Mouse (Mus musculus) adrenal gland, postnatal 14 days (tissue): ENCODE results near the gene Nadk. TPM values are rescaled to one million over a fixed set of nuclear protein-coding genes. Genes with fewer than 3 reads are reported as not detected.
"Not testable (repeated sequence)": the region's sequence is repeated elsewhere in the genome, so short reads cannot be mapped to it uniquely, and the experiment has no call there.

Source experiments
- DNase-seq: peaks from one replicate; pipeline ENCODE4 v3.0.0; 2021; ENCODE audit warnings: mixed read lengths
- total RNA-seq: library from RNA; stranded (reverse); gene quantifications from 2 replicates; pipeline ENCODE4 v1.2.3, GENCODE M21; 2021

Nadk gene
- total RNA-seq, 1 experiment from 2014 or later, result 214 TPM

DNA sequence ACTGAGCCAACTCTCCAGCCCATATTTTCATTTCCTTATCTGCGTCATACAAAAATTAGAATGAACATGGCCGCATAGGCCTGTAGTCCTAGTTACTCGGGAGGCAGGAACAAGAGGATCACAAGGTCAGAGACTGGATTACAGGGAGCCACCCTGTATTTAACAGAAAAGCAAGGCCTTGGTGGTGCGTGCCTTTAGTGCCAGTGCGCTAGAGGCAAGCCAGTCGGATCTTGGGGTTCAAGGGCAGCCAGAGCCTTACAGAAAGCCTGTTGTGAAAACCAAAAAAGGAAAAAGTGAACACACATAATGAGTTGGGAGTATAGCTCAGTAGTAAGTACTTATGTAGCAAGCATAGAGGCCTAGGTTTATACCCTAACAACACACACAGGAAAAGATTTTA, 7.6 kb downstream of the Nadk start:
- peak; percentile 61 for DNase-seq

DNA sequence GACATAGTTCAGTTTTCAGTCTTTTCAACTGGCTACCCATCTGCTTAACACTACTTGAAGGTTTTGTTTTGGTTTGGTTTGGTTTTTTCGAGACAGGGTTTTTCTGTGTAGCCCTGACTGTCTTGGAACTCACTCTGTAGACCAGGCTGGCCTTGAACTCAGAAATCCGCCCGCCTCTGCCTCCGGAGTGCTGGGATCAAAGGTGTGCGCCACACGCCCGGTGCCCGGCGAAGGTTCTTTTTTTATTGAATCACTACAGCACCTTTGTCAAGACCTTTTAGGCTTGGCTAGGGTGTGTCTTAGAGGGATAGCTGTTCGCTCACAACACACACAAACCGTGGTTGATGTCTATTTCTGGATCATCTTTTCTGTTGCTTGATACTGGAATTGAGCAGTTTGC, 8.1 kb downstream of the Nadk start:
- DNase-seq, result not testable (repeated sequence)

DNA sequence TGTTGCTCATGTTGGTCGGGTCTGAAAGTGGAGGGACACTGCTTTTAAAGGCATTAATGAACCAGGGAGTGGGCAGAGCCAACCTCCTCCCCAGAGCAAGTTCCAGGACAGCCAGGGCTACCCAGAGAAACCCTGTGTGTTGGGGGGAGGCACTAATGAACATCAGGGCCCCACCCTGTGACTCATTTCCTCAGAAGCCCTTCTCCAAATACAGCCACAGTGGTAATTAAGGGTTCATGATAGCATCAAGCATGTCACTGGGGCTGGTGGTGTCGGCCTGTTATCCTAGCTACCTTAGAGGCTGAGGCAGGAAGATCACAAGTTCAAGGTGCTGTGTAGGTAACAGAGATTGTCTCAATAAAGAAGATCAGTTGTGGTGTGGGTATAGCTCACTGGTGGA, 9.3 kb downstream of the Nadk start:
- no peak for DNase-seq

DNA sequence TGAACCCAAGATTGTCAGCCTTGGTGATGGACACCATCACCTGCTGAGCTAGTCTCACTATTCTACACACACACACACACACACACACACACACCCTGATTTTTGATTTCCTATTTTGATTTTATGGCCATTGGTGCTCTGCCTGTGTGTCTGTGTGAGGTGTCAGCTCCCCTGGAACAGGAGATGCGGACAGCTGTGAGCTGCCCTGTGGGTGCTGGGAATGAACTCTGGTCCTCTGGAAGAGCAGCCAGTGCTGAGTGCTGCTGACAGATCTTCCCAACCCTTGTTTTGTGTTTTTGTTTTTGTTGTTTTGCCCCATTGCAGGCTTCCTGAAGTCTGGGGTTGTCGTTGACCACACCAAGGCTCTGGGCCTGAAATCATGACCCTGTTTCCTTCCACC, 11.0 kb downstream of the Nadk start:
- DNase-seq, result no peak

DNA sequence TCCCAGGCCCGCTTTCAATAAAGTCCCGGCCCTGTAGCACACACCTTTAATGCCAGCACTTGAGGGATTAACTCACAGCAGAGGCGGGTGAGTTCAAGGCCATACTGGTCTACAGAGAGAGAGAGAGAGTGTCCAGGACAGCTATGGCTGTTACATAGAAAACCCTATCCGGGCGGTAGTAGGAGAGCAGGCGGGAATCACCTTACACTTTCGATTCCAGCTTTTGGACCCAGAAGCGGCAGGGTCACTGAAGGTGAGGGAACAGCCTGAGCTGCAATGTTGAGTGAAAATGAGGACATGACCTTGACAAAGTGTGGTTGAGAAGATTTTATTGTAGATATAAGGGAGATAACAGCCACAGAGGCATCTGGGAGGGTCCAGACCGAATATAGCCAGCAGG, 11.7 kb downstream of the Nadk start:
- peak; percentile 48 for DNase-seq

DNA sequence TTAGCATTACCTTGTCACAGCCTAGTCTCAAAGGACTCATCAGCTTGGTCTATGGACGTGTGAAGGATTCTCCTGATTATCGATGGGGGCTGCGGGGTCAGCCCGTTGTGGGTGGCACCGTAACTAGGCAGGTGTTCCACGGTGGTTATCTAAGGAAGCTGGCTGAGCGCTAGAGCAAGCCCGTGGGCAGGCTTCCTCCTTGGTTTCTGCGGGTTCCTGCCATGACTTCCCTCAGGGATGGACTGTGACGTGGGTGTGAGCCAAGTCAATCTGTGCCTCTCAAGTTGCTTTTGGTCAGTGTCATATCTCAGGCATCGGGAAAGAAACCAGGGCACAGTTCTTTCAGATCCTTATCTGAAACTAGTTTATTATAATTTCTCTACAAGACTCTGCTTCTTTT, 12.8 kb downstream of the Nadk start:
- no peak for DNase-seq

DNA sequence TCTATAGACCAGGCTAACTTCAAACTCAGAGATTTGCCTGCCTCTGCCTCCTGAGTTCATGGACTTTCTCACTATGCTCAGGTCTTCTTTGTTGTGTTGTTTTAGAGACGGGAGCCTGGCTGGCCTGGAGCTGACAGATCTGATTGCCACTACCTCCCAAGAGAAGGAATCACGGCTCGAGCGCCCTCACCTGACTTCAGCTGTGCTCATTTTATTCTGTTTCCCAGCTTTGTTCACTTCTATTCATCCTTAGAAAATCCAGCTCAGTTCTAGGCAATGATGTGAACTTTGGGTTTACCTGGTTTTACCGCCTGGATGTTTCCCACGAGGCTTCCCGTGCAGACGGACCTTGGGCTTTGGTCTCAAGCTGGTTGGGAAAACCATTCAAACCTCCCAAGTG, 13.3 kb downstream of the Nadk start:
- DNase-seq, result no peak

DNA sequence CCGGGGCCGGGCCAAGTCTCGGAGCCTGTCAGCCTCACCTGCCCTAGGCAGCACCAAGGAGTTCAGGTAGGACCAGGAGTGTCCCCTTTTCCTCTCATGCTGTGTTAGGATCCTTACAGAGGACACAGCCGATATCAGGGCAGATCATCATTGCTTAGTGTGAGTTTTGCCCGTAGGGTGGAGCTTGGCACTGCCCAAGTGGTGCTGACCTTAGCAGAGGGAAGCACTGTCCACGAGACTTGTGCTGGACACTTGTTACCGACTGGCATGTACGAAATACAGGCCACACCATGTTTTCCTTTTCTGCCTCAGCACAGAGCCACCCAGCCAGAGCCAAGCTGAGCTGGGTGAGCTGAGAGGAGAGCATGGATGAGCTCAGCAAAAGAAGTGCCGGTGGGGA, 15.0 kb downstream of the Nadk start:
- peak; percentile 73 for DNase-seq

DNA sequence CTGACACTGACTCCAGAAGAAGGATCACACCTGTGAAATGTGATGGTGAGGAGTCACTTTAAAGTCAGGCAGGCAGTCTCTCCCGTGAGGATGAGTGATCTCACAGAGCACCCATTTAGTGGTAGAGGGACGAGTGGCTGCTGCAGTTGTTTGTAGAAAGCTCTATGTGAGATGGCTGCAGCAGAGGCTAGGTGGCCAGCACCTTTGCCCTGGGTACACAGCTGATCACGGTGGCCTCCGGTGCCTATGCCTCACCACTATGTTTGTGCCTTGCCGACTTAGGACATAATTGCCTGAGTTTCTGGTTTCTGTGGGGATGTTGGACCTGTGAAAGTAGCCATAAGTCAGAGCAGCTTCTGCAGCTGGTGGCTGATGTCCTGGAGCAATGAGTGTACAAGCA, 15.6 kb downstream of the Nadk start:
- no peak for DNase-seq

DNA sequence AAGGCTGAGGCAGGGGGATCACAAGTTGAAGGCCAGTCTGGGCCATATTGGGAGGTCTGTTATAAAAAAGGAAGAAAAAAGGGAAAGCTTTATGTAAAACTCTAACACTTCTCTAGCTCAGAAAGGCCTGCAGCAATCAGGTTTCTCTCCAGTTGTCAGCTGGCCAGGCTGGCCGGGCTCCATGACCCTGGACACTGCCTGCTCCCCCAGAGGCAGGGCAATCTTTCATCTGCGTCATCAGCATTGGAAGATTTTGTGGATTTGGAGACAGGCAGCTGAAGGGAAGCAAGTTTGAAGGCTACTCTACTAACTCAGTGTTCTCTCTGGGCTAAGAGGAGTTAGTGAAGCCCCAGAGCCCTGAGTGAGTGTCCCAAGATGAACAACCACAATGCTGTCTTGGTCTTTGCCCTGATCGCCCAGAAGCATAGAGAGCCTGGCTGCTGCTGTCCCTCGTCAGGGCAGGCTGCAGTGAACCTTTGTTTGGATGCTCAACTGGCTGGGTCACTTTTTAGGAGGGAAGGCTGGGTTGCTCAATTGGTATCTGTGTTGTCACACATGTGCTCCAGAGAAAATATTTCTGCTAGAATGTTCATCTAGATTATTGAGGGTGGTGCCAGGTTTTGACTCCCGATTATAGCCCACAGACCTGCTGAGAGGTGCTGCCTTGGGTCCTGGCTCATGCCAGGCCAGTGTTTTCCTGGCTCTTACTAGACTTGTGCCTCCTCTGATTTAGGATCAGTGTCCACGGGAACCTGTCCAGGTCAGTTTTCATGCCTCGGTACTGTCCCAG, 16.4 kb downstream of the Nadk start:
- DNase-seq, result peak; percentile 95

DNA sequence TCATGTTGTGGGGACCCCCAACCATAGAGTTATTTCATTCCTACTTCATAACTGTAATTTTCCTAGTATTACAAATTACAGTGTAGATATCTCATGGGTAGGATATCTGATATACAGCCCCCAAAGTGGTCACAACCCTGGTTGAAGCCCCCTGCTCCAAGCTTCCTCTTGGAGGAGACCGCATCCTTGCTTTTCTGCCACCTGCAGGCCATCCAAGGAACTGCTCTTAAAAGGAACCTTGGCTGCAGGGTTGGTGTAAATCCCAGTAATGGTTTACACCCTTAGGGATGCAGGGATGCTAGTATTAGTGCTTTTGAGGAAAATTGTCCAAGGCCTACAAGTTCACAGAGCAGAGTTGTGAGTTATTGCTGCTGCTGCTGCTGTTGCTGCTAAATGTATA, 18.2 kb downstream of the Nadk start:
- peak; percentile 73 for DNase-seq

DNA sequence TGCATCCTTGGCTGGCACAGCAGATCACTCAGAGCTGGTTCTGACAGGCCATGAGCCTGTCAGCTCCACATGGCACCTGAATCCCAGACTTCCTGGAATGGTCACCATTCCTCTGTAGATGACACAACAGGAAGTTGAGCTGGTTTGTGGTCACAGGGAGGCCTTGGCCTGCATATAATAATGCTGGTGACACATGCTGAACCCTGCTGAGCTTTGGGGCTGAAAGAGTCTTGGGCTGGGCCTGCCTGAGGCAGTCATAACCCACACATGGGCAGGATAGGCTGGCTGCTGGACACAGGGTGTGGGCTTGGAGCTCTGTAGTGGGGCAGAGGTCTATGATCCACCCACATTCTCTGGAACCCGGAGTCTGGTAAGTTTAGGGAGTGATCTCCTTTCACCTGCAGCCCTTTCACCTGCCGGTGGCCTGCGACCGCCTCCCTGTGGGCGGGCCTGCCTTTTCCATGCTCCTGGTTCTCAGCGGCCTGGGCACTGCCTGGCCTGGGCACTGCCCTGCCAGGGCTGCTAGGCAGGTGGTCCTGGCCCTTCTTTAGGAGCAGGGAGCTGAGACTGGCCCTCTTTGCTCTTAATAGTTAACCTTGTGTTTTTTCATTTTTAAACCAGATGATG, 20.2 kb downstream of the Nadk start:
- DNase-seq, result peak; percentile 78

DNA sequence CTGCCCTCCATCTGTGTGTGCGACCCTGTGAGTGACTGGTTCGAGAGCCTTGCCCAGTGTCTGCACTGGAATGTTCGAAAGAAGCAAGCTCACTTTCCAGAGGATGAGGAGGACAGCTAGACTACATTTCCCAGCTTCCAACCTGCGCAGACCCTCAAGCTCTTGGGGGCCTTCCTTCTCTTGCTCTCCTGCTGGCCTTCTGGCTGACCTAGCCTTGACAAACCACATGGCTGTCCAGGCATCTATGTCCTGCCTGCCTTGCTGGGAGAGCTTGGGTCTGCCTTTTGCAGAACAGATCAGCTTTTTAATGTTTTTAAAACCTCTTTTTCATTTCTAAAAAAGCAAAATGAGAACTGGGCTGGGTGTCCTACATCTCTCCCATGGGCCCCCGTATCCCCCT, 27.2 kb downstream of the Nadk start:
- DNase-seq, result no peak

DNA sequence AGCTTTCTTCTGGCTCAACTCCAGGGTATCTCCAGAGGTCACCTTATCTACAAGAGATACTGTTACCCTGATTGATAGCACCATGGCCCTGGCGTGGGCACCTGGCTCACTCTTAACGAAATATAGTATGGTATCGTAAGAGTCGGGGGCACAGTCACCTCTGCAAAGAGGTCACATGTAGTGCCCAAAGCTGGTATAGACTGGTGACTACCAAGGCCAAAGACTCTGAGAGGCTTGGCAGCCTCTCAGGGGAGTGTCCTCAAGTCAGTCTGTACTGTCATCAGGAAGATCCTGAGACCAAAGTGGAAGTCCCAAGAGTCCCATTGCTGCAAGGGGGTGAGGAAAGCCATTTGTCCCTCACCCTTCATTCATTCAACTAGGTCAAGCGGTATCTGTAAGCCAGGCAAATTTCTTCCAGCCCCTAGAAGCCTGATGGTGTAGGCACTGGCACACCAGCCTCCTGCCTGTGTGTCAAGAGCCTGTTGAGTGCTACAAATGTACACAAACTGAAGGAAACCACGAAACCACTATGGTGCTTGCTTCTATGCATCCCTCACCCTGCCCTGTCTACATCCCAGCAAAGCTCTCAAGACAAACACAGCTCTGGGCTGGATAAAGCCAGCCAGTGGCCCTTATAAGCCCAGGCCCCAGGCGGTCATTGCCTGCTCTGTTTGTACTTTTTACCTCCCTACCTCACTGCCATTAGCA, 29.0 kb downstream of the Nadk start:
- DNase-seq, result peak; percentile 53

DNA sequence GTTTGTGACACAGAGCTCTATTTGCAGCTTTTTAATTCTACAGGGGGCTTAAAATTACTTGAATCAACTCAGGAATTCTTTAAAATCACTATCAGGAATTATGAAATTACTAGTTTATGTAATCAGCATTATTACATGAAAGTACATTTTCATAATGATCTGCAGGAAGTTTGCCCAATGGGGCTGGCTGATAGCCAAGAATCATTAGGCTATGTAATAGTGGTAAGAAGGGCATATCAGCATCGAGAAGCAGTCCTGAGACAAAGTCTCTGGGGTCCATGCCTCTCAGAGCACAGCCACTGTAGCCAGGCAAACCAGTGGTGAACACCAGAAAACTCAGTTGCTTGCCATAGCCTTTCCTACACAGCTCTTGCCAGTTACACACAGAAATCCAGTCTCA, 31.6 kb downstream of the Nadk start:
- peak; percentile 54 for DNase-seq

DNA sequence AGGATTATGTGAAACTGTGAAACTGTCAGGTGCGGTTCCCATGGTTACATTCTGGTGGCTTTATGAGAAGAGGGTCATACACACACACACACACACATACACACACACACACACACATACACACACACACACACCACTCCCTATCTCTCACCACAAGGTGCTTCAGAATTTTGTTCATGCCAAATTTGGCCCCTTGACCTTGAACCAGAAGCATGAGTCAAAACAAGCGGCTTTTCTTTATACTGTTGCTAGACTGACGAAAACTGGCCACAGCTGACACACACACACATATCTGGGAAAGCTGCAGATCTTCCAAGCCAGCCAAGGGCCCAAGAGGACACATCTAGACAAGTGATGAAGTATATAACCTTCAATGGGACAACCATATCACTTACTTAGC, 33.6 kb downstream of the Nadk start:
- DNase-seq, result peak; percentile 70

DNA sequence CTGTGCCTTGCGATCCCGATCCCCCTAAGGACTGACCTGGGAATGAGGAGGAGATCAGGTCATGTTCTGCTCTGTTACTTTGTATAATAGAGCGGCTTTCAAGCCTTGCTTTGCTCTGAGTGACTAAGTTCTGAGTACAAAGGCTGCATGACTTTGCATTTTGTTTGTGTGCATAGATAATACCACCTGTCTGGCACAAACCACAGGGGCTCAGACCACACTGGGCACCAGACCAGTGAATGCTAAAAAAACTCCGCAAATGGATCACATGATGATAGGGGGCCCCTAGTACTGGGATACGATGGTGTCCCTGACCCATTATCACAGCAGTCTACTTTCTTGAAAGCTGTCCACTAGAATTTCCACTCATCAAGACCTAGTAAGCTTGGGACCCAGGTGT, 34.4 kb downstream of the Nadk start:
- DNase-seq, result no peak

DNA sequence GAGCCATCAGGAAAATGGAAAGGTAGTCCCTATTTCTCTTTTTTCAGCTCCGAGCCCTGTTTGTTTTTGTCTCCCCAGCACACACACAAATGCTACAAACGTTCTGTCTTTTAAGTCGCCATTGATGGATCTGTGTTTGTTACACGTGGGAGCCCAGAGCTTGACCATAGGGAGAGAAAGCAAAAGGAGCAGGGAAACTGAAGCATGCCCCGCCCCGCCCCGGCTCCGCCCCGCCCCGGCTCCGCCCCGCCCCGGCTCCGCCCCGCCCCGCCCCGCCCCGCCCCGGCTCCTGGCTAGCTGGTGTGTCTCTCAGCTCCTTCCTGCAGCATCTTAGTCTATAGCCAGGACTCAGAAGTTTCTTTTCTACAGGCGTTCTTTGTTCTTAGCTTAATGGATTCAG, 36.4 kb downstream of the Nadk start:
- no peak for DNase-seq

DNA sequence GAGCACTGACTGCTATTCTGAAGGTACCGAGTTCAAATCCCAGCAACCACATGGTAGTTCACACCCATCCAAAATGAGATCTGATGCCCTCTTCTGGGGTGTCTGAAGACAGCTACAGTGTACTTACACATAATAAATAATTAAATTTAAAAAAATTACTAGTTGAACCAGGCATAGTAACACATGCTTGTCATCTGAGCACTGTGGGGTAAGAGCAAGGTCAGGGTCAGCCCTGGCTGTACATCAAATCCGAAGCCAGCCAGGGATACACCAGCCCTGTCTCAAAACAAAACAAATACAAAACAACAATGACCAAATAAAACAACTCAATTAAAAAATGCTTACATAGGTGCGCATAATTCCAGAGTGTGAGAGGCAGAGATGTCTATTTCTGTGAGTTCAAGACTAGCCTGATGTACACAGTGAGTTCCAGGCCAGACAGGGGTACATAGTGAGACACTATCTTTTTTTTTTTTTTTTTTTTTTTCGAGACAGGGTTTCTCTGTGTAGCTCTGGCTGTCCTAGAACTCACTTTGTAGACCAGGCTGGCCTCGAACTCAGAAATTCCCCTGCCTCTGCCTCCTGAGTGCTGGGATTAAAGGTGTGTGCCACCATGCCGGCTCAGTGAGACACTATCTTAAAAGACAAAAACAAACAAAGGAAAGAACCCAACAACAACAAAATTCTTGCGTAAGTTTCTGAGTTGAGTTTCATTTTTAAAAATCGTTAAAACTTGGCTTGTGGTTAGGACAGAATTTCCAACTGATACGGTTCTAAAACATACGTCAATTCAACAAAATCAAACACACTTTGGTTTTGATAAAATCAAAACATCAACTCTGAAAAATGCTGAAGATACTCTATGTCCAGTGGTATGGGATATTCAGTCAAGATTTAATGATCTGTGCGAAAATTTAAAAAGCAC, 38.0 kb downstream of the Nadk start:
- peak; percentile 50 for DNase-seq

DNA sequence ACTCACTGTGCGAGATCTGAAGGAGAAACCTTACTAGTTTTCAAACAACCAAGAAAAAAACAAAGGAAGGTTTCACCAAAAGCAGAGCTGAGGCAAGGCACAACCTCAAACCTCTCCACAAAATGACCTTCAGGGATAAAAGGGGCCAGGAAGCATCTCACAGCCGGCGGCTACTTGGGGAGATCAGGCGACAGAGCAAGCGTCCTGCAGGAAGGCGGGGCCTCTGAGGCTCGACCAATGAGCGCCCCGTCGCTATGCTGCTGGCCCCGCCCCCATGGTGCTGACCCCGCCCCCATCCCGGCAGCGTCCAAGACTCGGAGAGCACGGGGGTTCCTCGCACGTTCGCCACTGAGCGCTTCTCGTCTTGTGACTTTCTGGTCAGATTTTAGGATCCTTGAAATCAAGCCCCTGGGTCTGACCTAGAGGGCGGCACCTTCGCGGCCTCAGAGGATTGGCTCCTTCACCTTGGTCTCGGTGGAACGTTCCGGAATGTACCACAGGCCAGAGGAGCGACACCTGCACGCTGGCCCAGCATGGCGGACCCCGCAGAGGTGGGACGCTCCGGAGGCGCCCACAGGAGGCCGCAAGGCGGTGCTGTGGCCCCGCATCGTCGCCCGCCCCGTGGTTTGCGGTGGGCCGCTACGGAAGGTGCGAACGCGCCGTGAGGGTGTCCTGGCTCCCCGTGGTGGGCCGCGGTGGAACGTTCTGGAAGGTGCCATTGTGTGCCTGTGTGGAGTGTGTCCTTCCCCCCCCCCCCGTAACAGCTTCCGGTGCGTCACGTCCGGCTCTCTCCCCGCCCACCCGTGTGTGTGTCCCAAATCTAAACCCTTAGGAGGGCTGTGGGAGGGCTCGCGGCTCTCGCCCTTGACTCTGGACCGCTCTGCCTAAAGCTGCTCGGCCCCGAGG, 39.2 kb downstream of the Nadk start, which contains the start of gene Slc35e2:
TSS of gene Slc35e2 (plus strand) at position 326 of the 906 bp plus-strand sequence.
- peak; percentile 96 for DNase-seq

DNA sequence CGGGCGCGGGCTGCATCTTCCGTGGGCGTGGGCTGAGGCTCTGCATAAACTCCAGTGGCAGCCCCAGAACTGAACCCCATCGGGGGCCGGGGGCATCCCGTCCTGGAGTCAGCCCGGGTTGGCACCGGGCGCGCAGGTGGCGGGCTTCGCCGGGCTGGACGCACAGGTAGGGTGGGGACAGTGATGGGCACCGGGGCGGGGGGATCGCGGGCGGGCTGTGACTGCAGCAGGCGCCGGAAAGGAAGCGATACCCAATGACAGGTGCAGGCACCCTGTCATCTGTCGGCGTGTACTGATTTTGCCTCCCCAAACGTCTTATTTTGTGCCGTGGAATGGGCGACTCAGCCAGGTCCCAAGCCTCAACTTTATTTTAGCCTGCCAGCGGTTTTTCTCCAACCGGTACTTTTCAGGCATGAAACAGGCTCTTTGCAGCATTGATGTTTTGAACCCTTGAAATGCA, 39.8 kb downstream of the Nadk start:
- DNase-seq, result no peak
